Mouse (Mus musculus) urinary bladder, postnatal 25 days (tissue): ENCODE results near the gene Cma1.
A peak's percentile ranks its signal among the peaks of the same experiment; 100 is the strongest.
"Not testable (repeated sequence)": the region's sequence is repeated elsewhere in the genome, so short reads cannot be mapped to it uniquely, and the experiment has no call there.

Experiments used
- DNase-seq: peaks from one replicate; pipeline ENCODE4 v3.0.0; 2022; ENCODE audit warnings: low spot score

Cma1 gene

DNA sequence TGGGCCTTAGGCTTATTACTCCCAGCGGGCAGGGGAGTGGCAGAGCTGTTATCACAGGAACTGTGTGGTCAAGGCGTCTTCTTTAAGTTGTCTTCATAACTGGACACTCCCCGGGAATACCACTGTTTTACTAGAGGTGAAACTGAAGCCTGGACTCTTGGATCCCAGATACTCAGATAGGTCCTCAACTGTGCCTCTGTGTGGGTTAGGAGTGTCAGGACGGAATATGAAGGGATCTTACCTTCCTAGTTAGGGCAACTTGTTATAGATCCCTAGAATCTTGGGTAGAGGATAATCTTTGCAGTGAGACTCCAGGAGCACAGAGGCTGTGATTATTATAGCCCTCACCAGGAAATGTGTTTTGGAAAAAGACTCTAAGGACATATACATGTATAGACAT, at the start of gene Cma1:
Cma1 (minus strand) TSS at position 101 of the 400 bp plus-strand sequence.
- DNase-seq = no peak

DNA sequence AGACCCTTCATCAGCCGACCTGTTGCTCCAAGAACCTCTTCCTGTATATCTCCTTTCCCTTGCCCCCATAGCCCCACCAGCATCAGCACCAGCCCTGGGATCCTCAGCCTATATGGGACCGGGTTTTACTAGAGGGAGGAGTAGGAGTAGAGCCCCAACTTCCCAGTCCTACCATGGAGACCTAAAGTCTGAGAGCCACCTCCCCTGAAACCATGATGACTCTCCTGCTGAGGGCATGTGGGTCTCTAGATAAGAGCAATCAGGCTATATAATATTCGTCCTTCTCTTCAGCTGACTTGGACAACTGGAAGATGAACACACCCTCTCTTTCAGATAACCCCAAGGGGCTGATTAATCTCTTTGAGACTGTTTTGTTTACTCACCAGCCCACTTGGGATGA, 43.0 kb upstream of the Cma1 start:
- not testable (repeated sequence) for DNase-seq

DNA sequence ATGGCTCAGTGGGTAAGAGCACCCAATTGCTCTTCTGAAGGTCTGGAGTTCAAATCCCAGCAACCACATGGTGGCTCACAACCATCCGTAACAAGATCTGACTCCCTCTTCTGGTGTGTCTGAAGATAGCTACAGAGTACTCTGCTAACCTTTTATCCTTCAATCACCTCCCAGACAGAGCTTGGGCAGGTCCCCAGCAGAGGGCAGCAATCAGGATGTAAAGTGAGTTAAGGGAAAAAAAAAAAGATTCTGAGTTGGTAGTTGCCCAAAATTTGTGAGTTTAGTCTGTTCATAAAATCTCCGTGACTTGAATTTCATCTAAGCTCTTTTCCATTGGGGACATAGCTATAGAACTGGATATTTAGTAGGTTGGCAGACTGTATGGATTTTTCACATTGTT, 19.4 kb upstream of the Cma1 start:
- DNase-seq = not testable (repeated sequence)

DNA sequence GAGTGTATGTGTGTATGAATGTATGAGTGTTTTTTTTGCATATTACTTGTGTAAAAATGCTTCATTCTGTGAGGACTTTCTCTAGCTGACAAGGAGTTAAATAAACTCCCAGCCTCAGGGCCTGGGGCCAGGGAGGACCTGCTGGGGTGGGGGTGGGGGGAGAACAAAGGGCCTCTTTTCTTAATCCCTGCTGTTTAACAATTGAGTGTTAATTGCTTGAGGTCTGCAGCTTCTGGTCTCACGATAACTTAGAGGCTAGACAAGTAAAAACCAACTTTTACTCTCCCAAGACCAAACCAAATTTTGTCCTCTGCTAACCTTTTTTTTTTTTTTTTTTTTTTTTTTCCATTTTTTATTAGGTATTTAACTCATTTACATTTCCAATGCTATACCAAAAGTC, 18.8 kb upstream of the Cma1 start:
- DNase-seq = no peak

DNA sequence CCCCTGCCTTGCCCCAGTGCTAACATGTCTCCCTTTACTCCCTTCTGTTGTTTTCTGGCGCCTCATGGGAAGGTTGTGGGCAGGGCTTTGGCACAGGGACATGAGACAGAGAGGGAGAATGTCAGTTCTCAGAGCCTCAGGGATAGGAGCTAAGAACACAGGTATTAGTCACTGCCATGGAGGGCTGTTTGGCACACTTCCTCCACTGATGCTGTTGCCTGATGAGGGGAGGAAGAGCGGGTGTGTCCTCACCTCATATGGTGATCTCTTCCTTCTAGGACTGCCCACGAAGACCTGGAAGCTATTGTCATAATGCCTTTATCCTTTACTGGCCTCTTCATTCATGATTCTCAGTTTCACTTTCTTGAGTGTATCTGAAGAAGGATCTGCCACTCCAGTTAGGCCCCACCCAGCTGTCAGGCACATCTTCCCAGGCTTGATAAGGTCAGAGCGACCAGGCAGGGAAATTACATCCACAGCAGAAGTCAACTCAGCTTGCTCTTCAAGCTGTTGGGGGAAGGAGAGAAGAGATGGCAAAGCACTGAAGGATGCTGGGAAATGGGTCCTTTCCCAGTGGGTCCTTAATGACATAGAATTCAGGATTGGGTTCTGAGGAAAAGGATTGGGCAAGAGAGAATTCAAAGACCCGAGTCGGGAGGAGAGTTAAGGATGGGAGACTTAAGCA, 6.0 kb upstream of the Cma1 start, which contains the start of gene Cma2:
Cma2 (plus strand) TSS at position 635 of the 685 bp plus-strand sequence.
- DNase-seq = no peak

DNA sequence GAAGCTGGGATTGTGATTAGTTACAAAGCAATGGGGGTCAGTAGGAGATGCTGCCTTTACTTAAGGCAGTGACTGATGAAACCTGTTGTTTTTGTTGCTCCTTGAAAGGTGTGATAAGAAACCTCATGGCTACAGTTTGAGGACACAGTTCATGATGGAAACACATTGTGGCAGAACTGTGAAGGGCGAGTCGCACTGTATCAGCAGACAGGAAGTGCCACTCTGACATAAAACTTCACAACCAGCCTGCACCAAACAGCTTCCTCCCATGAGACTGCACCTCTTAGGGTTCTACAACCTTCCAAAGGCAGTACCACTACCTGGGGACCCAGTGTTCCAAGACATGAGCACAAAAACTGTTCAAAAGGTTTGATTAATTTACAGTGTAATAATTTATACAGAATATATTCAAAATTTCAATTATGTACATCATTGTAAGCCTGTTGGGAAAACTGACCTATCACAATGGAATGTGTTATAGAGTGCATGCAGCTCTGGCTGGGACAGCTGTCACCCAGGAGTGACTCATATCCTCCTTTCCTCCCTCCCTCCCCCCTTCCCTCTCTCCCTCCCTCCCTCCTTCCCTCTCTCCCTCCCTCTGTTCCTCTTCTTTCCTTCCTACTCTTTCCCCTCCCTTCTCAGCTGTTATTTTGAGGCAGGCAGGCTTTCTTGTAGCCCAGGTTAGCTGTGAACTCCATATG, 1.9 kb upstream of the Cma1 start:
- no peak for DNase-seq

DNA sequence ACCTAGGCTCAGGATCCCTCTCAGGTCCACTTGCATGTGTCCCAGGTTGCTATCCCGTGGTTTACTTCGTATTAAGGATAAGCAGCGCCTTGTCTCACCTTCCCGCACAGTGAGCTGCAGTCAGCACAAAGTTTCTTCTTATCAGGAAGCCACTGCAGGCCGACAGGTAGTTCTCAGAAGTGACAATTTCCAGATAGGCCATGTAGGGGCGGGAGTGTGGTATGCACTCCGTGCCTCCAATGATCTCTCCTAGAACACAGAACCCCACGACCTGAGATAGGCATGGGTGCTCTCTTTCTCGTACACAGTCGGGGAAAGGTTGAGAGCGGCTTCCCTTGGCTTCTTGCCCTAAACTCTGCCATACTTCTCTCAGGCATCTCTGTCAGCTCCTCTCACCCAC, 874 bp downstream of the Cma1 start:
- DNase-seq = no peak

DNA sequence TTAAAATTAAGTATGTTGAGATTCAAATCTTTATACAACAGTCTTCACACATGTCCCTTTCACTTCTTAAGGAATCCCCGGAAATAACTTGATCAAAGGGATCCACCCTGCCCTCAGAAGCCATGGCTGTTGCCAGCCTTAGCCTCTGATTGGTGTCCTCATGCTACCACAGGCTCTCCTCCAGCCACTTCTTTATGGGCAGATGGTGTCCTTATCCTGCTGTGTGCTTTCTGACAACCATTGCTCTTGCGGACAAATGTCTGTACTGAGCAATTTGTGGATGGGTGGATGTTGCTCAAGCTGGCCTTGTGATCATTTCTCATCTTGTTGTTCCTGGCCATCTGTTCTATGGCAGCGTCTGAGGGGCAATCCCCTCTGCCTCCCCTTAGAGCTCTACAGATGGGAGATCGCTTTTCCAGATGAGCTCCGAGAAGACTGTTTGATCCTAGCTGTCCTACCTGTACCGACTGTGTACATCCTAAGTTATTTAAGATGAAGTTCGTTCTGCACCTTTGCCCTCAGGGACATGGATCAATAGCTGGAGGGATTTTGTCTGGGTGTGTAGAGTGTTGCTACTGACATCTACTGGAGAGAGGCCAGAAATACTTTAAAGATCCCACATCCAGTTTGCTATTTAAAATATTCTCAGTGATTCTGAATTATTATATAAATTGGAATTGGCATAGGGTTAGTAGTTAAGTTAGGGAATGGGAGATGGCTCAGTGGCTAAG, 4.2 kb downstream of the Cma1 start:
- no peak for DNase-seq

DNA sequence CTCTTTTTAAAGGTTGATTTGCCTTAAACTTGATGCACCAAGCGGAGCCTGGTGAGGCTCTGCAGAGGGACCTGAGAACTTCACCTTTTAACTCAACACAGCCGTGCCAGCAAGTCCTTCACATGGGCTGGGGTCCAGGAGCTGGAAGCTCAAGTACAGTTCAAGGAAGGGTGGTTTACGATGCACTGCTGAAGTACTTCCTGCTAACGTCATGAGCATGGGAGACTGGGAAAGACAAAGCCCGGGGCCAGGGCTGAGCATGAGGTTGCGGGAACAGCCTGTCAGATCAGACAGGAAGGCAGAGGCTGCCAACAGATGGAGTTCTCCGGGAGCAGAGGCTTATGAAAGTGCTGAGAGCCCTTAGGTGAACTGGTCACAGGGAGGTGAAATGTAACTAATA, 10.9 kb downstream of the Cma1 start:
- DNase-seq = no peak

DNA sequence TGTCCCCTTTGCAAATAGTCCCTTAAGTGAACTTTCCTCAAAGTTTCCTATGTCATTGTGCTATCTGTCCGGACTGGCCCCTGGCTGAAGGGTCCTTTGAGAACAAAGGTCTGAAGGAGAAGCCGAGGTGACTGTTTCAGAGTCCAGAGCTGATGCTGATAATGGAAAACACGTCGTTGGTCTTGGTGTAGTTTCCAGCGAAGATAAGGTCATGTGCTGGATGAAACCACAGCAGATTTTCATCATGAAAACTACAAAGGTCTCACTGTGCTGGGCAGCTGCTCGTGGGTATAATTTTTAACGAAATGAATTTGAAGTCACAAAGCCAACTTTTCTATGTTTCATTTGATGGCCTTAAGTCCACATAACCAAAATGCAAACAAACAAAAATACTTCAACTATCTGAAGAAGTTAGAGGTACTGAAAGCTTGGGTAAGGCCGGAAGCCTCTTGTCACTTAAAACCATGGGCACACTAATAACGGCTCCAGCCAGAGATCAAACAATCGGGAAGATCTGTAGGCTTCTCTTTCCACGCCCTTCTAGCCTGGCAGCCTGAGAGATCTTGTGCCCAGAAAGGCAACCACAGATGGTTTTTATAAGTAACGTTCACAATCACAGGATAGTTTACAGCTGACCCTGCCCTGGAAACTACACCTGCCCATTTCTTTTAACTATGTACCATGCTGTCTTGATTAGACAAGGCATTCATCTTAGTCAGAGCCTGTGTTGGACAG, 15.0 kb downstream of the Cma1 start:
- DNase-seq = no peak

DNA sequence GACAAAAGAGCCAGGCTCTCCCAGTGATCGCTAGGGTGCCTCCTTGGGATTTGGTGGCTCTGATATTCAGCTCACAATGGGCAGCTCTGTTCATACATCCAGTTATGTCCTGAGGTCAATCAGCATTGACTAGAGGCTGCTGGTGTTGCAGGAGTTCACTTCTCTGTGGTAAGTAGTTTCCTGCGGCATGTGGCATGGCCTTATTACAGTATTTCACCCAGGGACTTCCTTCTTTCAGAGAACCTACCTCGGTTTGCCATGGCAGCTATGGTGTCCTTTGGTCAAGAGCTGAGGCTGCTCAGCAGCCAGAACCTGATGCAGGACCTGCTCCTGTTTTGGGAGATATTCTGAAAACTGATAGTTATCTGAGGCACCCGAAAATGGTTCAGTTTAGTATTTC, 17.6 kb downstream of the Cma1 start:
- no peak for DNase-seq

DNA sequence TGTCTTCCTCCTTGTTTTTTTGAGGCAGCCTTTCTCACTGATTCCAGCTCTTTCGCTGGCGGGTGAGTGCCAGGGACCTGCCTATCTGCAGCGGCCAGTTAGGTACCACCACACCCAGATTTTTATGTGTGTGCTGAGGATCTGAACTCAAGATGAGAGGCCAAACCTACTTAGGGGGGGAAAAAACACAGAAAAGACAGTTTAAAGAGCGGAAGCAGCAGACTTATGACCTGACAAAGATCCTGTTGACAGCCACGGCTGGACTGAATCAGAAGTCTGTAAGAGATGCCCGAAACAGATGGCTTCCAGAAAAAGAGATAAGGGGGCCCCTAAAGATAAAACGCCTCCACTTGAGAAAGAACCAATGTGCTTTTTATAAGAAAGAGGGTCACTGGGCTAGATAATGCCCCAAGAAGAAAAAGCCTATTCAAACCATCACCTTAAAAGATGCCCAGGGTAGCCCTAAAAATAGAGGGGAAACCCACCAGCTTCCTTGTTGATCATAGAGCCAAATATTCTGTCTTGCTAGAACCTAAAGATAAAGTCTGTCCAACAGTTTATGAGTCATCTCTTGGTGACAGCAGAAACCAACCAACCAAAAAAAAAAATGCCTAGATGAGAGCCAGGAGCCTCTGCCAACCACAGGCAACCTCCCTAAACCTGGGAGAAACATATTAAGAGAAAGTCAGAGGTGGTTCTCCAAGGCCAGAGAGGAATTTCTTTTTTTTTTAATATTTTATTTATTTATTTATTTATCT, 21.8 kb downstream of the Cma1 start:
- DNase-seq = no peak

DNA sequence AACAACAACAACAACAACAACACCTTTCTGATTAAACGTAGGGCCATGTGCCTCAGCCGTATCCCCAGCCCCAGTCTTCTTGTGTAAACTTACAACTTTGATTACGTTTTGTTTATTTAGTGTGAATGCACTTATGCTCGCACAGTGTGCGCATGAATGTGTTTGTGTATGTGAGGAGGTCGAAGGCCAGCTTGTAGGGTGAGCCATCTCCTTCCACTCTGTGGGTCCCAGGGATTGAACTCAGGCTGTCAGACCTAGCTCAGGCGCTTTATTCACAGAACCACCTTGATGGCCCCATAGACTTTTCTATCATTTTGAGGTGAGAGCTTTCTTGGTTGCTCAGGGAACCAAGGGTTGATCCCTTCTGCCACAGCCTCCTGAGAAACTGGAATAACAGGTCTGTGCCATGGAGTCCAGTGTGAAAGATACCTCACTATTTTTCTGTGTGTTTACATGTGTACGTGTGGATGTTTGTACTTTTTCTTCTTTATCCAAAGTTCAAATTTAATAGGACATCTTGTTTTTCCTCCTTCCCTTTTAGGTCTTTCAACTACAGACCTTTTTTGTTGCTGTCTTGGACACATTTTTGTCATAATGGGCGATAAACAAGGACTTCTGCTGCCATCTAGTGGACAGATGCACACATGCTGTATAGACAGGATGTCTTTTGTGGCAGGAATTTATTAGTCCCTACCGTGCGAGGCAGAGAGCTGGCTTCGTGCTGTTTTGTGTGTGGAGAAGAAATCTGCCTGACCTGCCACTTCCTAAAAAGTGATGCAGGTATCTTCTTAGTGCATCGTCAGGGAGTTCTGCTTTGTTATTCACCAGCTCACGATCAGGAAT, 26.0 kb downstream of the Cma1 start:
- peak; percentile 58 for DNase-seq

DNA sequence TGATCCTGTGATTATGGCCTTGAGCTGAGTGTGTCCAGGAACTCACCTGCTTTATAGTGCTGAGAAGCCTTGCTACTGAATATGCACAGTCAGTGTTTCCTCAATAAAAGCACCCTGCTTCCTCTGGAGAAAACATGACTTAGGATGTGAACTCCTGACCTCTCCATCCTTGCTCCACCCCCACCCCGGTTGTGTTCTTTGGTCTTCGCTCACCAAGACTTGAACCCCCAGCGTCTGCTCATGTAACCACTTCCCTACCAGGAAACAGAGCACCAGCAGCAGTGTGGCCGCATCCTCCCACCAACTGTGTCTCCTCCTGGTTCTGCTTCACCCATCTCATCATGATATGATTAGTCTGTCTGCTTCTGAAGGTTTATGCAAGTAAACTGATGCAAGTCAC, 31.1 kb downstream of the Cma1 start:
- no peak for DNase-seq

DNA sequence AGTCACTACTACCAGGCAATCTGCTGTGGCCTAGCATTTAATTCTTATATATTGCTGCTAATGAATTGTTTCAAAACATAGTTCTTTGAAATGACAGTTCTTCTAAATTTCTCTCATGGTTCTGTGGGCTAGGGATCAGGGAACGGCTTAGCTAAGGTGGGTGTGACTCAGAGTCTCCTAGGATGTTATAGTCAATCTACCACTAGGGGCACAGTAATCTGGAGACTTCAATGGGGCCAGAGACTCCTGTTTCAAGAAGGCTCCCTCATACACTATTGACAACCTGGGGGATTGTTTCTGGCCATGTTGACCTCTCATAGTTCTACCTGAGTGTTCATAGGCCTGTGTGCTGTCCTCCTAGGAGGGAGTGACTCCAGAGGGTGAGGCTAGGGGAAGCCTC, 39.0 kb downstream of the Cma1 start:
- no peak for DNase-seq

DNA sequence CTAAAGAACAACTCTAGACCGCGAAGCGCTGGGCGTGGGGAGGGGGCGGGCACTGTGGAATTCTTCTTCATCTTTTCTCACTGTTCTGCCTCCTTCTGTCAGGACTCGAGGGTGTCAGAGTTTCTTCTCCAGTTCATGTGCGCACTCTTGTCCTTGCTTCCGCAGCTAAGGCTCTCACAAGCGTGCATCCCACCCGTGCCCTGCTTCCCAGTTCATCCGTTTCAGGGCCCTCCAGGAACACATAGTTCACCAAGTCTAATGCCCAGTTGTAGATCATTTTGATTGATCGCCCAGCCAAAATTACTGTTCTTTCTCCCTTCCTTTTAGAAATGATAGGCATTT, 44.1 kb downstream of the Cma1 start:
- no peak for DNase-seq

DNA sequence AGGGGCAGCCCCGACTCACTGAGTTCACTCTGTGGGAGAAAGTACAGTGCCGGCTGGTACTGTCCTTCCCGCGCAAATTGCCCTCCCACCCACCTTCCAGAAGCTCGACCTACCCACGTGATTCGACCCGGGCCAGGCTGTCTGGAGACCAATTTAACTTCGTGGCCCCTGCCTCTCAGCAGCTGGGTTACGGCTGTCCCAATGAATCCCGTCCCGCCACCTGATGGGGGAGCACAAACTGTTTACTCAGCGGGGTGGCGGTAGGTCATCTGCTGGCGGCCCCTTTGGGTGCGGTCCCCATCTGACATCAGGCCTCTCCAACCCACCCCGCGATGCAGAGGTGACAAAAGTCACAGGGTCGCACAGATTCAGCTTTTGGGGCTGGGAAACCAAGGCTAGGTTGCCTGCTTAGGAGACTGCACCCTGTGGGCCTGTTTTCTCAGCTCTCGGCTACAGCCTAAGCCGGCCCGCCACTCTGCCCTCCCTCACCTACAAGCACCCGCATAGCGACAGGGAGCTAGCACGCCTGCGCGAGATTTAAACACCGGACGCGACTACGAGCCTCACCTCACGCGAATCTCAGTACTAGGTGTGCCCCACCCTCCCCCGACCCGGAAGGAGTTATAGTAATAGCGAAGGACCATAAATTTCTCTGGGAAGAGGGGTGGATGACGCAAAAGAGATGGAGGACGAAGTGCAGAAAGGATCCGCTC, 44.6 kb downstream of the Cma1 start, which contains the start of gene Sdr39u1:
Sdr39u1 (minus strand) TSS at position 593 of the 713 bp plus-strand sequence.
- DNase-seq = peak; percentile 74

DNA sequence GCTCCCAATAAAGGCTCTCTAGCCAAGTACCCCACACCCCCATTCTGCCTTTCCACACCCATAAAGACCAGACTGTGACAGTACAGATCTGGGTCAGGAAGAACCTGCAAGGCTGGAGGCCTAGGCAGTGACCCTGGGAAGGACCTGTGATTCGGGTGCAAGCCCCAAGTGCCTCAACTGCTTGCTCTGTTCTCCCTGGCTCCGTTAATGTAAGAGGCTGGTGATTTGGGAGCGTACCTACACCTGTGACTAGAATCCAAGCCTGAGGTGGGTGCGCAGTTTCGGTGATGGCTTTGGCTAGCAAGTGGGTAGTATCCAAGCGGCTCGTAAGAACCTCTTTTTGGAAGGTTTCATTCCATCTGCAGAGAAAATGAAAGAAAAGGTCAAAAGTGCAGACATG, 45.5 kb downstream of the Cma1 start:
- no peak for DNase-seq

DNA sequence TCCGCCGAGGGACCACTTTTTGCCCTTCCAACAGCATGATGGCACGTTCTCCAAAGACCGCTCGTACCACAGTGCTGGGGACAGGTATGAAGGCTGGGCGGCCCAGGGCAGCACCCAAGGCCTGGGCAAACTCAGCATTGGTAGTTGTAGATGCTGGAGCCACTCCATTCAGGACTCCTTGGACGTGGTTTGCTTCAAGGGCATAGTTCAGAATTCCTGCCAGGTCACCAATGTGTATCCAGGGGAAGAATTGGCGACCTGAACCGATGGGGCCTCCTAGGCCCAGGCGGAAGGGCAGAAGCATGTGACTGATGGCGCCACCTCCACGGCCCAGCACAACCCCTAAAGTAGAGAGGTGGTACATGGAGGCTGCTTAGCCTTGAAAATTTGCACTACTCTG, 46.8 kb downstream of the Cma1 start:
- no peak for DNase-seq
